In the genomic region with DNA sequence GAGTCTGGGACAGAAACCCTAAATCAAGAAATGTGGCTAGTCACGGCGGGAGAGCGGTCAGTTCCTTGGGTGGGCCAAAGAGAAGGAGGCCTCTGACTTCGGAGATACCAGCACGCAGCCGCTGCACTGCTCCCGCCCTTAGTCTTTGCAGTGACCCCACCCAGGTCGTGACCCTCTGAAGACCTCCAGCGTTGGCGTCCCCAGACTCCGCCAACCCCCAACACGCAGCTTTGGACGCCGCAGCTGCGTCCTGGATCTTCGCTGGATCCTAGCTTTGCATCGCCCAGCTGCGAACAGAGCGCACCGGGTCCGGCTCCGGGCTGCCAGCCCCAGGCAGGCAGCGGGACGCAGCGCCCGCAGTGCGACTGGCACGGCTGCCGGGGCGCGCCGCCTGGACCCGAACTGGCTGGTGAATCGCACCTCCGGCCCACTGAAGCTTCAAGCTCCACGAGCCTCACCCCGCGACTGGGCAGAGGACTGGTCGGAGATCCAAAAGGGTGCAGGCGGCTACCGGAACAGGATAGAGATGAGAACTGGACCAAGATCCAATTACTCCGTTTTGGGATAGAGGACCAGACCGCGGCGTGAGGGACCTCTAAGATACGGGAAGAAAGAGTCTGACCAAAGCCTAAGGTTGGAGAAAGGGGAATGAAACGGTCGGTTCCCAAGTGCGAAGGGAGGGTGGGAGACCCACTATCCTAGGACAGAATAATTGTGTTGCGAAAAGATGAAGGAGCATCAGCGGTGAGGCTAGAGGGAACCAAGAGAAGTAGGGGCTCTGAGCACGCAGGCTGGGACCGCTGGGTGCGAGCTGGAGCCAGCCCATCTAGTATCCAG, we compare ENCODE assay signal across 7 mouse cellular contexts. TPM values are rescaled to one million over a fixed set of nuclear protein-coding genes. Genes with fewer than 3 reads are reported as not detected.
A peak's percentile ranks its signal among the peaks of the same experiment; 100 is the strongest.
DNase-seq lines count a peak whose midpoint lies in the region; ATAC-seq and TF ChIP-seq lines count a peak whose summit lies in the region.

No protein-coding gene starts in this region.

- 2% methylated on average over 54 of the region's 54 CpGs for WGBS in lung, adult 2 months
- under 1% methylated on average over 54 of the region's 54 CpGs for WGBS in embryonic facial prominence, embryonic 13.5 days
- under 1% methylated on average over 54 of the region's 54 CpGs for whole genome bisulfite sequencing in intestine, embryonic 16.5 days

- H3K27me3 ChIP-seq in embryonic facial prominence, embryonic 13.5 days = peaks cover 70% of the 10 kb centered on the region
- peaks cover 40% of the 10 kb centered on the region for H3K27me3 ChIP-seq in intestine, embryonic 16.5 days (replicated peaks; ENCODE audit: control insufficient read depth, insufficient read depth, low read length)

- no peaks in the 10 kb centered on the region for H3K4me1 ChIP-seq in lung, adult 2 months (ENCODE audit: control insufficient read depth, insufficient read depth, low read length)
- H3K4me1 ChIP-seq in embryonic facial prominence, embryonic 13.5 days = peaks cover 24% of the 10 kb centered on the region
- H3K4me1 ChIP-seq in intestine, embryonic 16.5 days (ENCODE audit: control insufficient read depth, insufficient read depth, low read length) = peaks cover 12% of the 10 kb centered on the region; the same call in 1 of the 2 replicates

- TF ChIP-seq CTCF in lung, adult 2 months (IDR thresholded peaks at IDR 0.05; ENCODE audit: insufficient read depth, low read length) = no peak

- peak overlapping the region; percentile 97 for H3K4me2 ChIP-seq in embryonic facial prominence, embryonic 13.5 days
- peak overlapping the region; percentile 91 for H3K4me2 ChIP-seq in intestine, embryonic 16.5 days (ENCODE audit: low read depth, low read length)

- H3K36me3 ChIP-seq in embryonic facial prominence, embryonic 13.5 days = no peaks in the 10 kb centered on the region
- no peaks in the 10 kb centered on the region for H3K36me3 ChIP-seq in intestine, embryonic 16.5 days (ENCODE audit: control insufficient read depth, insufficient read depth, low read length)

- H3K9ac ChIP-seq in embryonic facial prominence, embryonic 13.5 days = peak overlapping the region; percentile 32; the same call in 1 of the 2 replicates
- H3K9ac ChIP-seq in intestine, embryonic 16.5 days (ENCODE audit: low read depth, low read length) = no peak overlapping the region

- no peak for DNase-seq in lung, adult 2 months
- no peak for DNase-seq in lung, postnatal 10 days
- DNase-seq in cerebellum, adult 18-20 months = peak; percentile 64 to 79
- DNase-seq in neural tube, embryonic 10.5 days (ENCODE audit: extremely low spot score, low spot score) = peak; percentile 59
- DNase-seq in spleen, adult 18-20 months = no peak

- H3K4me3 ChIP-seq in lung, adult 2 months (replicated peaks; ENCODE audit: extremely low read depth, low read depth, low read length) = peak overlapping the region; percentile 23
- H3K4me3 ChIP-seq in embryonic facial prominence, embryonic 13.5 days = peak overlapping the region; percentile 65
- peak overlapping the region; percentile 53 for H3K4me3 ChIP-seq in intestine, embryonic 16.5 days (ENCODE audit: low read length)

- H3K9me3 ChIP-seq in embryonic facial prominence, embryonic 13.5 days = no peaks in the 10 kb centered on the region
- H3K9me3 ChIP-seq in intestine, embryonic 16.5 days (ENCODE audit: control insufficient read depth, low read length) = no peaks in the 10 kb centered on the region

- TF ChIP-seq POLR2A in lung, adult 2 months (IDR thresholded peaks at IDR 0.05; ENCODE audit: borderline replicate concordance, extremely low read depth, low read depth, low read length) = no peak

- H3K27ac ChIP-seq in embryonic facial prominence, embryonic 13.5 days = no peak overlapping the region
- H3K27ac ChIP-seq in intestine, embryonic 16.5 days (ENCODE audit: low read length) = no peak overlapping the region

- ATAC-seq in embryonic facial prominence, embryonic 13.5 days (ENCODE audit: insufficient number of reproducible peaks, insufficient read depth, low FRiP score, low TSS enrichment, low read depth) = no peak
- ATAC-seq in intestine, embryonic 16.5 days = no peak

RNA-seq across cellular contexts. Expression of gene Zfyve28, which starts 1.0 kb away (rescaled TPM):
- polyA plus RNA-seq in lung, adult 2 months (2012; rRNA removed) = 4.5 and 6.4 TPM in 2 replicates
- polyA plus RNA-seq in embryonic facial prominence, embryonic 13.5 days (2015; fragmentation: Nextera tagmentation; extraction: Ambion mirVana) = 1.8 and 2.4 TPM in 2 replicates
- polyA plus RNA-seq in intestine, embryonic 16.5 days (2015; fragmentation: Nextera tagmentation; extraction: Ambion mirVana) = 0.28 and 0.42 TPM in 2 replicates

RNA-seq across cellular contexts. Expression of gene Cfap99, which starts 1.2 kb away (rescaled TPM):
- 1.3 and 1.8 TPM in 2 replicates for polyA plus RNA-seq in lung, adult 2 months (2012; rRNA removed)
- not detected in 2 replicates for polyA plus RNA-seq in embryonic facial prominence, embryonic 13.5 days (2015; fragmentation: Nextera tagmentation; extraction: Ambion mirVana)
- not detected in 2 replicates for polyA plus RNA-seq in intestine, embryonic 16.5 days (2015; fragmentation: Nextera tagmentation; extraction: Ambion mirVana)

RNA-seq across cellular contexts. Expression of gene Rnf4, which starts 48.9 kb away (rescaled TPM):
- 39.7 and 57.4 TPM in 2 replicates for polyA plus RNA-seq in lung, adult 2 months (2012; rRNA removed)
- polyA plus RNA-seq in embryonic facial prominence, embryonic 13.5 days (2015; fragmentation: Nextera tagmentation; extraction: Ambion mirVana) = 157 and 170 TPM in 2 replicates
- 133 and 143 TPM in 2 replicates for polyA plus RNA-seq in intestine, embryonic 16.5 days (2015; fragmentation: Nextera tagmentation; extraction: Ambion mirVana)

Comparison
In these comparisons a context has a peak if more than half of its experiments do, and no peak if none do; other contexts are left out.
1. DNase-seq: peak in cerebellum, adult 18-20 months (2 of 2) and neural tube, embryonic 10.5 days (single experiment); none in lung, adult 2 months (single experiment), lung, postnatal 10 days (single experiment) and spleen, adult 18-20 months (0 of 2).
2. Peak in every context shown above with its lines, with median percentiles within 50 percentile points of each other: H3K4me3 ChIP-seq.